24 mouse cellular contexts compared by ENCODE assay signal in the genomic region with DNA sequence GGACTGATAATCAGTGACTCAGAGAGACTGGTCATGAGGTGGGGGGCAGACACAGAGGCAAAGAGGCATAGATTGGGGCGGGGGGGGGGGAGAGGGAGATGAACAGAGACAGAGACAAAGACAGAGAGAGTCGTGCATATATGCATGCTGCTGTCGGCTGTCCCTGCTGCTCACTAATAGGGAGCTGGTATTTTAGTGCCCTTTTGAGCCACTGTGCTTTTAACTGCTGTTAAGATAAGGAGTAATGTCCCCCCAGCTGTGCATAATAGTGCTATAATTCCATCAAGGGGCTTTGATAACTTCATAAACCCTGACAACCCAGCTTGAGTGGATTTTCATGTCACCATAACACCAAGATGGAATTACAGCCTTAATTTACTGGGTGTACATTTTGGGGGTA.
DNase-seq lines count a peak whose midpoint lies in the region; ATAC-seq and TF ChIP-seq lines count a peak whose summit lies in the region.
"Had no signal": no experiment of that assay in that cellular context is flagged by ENCODE, and none has a peak within 500 bp of the region (broad histone marks: within the 10 kb centered on the region; RNA-seq: fewer than 3 reads in every experiment).

No protein-coding gene starts in this region.

- H3K4me3 ChIP-seq in neural tube, embryonic 13.5 days, result no peak overlapping the region
- no peak overlapping the region for H3K4me3 ChIP-seq in neural tube, embryonic 14.5 days (ENCODE audit: low read depth, low read length)
- H3K4me3 ChIP-seq in neural tube, embryonic 15.5 days (replicated peaks), result no peak overlapping the region

- peak overlapping the region; percentile 46 for H3K27ac ChIP-seq in neural tube, embryonic 13.5 days (replicated peaks)
- H3K27ac ChIP-seq in neural tube, embryonic 14.5 days (ENCODE audit: low read depth, low read length), result no peak overlapping the region
- H3K27ac ChIP-seq in neural tube, embryonic 15.5 days (replicated peaks), result no peak overlapping the region

- no peak overlapping the region for H3K9ac ChIP-seq in neural tube, embryonic 13.5 days
- no peak overlapping the region for H3K9ac ChIP-seq in neural tube, embryonic 14.5 days (replicated peaks; ENCODE audit: low read depth, low read length)
- no peak overlapping the region for H3K9ac ChIP-seq in neural tube, embryonic 15.5 days (replicated peaks)

- no peaks in the 10 kb centered on the region for H3K36me3 ChIP-seq in neural tube, embryonic 13.5 days
- no peaks in the 10 kb centered on the region for H3K36me3 ChIP-seq in neural tube, embryonic 14.5 days (ENCODE audit: control insufficient read depth, insufficient read depth, low read length)
- H3K36me3 ChIP-seq in neural tube, embryonic 15.5 days, result no peaks in the 10 kb centered on the region
- H3K36me3 ChIP-seq: G1E had no signal

- no peaks in the 10 kb centered on the region for H3K27me3 ChIP-seq in neural tube, embryonic 13.5 days
- no peaks in the 10 kb centered on the region; the same call in 1 of the 2 replicates for H3K27me3 ChIP-seq in neural tube, embryonic 14.5 days (ENCODE audit: control insufficient read depth, insufficient read depth, low read length)
- H3K27me3 ChIP-seq in neural tube, embryonic 15.5 days (replicated peaks), result peaks cover 10% of the 10 kb centered on the region; the same call in 1 of the 2 replicates
- H3K27me3 ChIP-seq: CH12.LX, Patski had no signal

- peak; percentile 78 for ATAC-seq in neural tube, embryonic 13.5 days (ENCODE audit: low read depth)
- ATAC-seq in neural tube, embryonic 14.5 days (ENCODE audit: low read depth), result peak; percentile 81
- peak; percentile 78; the same call in 1 of the 2 replicates for ATAC-seq in neural tube, embryonic 15.5 days (ENCODE audit: low FRiP score)
- ATAC-seq: activated CD4-positive, CD25-positive, alpha-beta regulatory T cell, adult 4 months; CD4-positive, CD25-positive, alpha-beta regulatory T cell, adult 4 months; Patski had no signal

- H3K4me1 ChIP-seq in neural tube, embryonic 13.5 days (replicated peaks), result peaks cover 20% of the 10 kb centered on the region
- peaks cover 5% of the 10 kb centered on the region; the same call in 1 of the 2 replicates for H3K4me1 ChIP-seq in neural tube, embryonic 14.5 days (ENCODE audit: control insufficient read depth, insufficient read depth, low read length)
- peaks cover 14% of the 10 kb centered on the region; the same call in 1 of the 2 replicates for H3K4me1 ChIP-seq in neural tube, embryonic 15.5 days

- no peak for DNase-seq in neural tube, embryonic 10.5 days (ENCODE audit: extremely low spot score, low spot score)
- peak; percentile 41 for DNase-seq in brain, embryonic 14.5 days (ENCODE audit: low read depth)
- DNase-seq in ovary, postnatal 10 days (ENCODE audit: low spot score), result no peak
- no peak for DNase-seq in spleen, postnatal 36 days (ENCODE audit: low spot score in 2 of 2)
- no peak for DNase-seq in Muller cell, postnatal 12 days (ENCODE audit: inconsistent ontology term)
- DNase-seq: adrenal gland, adult 2 months; adrenal gland, adult 8-10 months; adrenal gland, postnatal 10 days; adrenal gland, postnatal 14 days; adrenal gland, postnatal 25 days; adrenal gland, postnatal 36 days; B cell, adult 2 months; cerebellum, adult 11 months; cerebellum, adult 11-12 months; cerebellum, adult 18-20 months; cerebellum, adult 2 months had no signal

- 21% methylated on average over 3 of the region's 3 CpGs for WGBS in neural tube, embryonic 13.5 days
- 6% methylated on average over 2 of the region's 3 CpGs for WGBS in neural tube, embryonic 14.5 days
- 23% methylated on average over 2 of the region's 3 CpGs for WGBS in neural tube, embryonic 15.5 days

- no peak for TF ChIP-seq CTCF in brain, embryonic 14.5 days (IDR thresholded peaks at IDR 0.05; ENCODE audit: borderline replicate concordance, extremely low read depth, insufficient read depth, insufficient read length)

- H3K9me3 ChIP-seq in neural tube, embryonic 13.5 days, result no peaks in the 10 kb centered on the region
- H3K9me3 ChIP-seq in neural tube, embryonic 14.5 days (ENCODE audit: control insufficient read depth, low read length), result no peaks in the 10 kb centered on the region
- H3K9me3 ChIP-seq in neural tube, embryonic 15.5 days (replicated peaks), result no peaks in the 10 kb centered on the region

- TF ChIP-seq POLR2A in brain, embryonic 14.5 days (IDR thresholded peaks at IDR 0.05; ENCODE audit: borderline replicate concordance, extremely low read depth, insufficient read depth, insufficient read length, poor library complexity, severe bottlenecking), result no peak

- no peak overlapping the region for H3K4me2 ChIP-seq in neural tube, embryonic 13.5 days
- no peak overlapping the region for H3K4me2 ChIP-seq in neural tube, embryonic 14.5 days (ENCODE audit: low read depth, low read length)
- no peak overlapping the region for H3K4me2 ChIP-seq in neural tube, embryonic 15.5 days
